Mouse (Mus musculus) midbrain, embryonic 10.5 days (tissue): ENCODE results near the gene Trak2. TPM values are rescaled to one million over a fixed set of nuclear protein-coding genes. Genes with fewer than 3 reads are reported as not detected.
"Not testable (repeated sequence)": the region's sequence is repeated elsewhere in the genome, so short reads cannot be mapped to it uniquely, and the experiment has no call there.

Experiments
- DNase-seq: peaks from one replicate; pipeline ENCODE4 v3.0.0-alpha.2; 2017; ENCODE audit warnings: low spot score
- H3K27ac ChIP-seq: fragments of 300-500 bp; sonication (generic); replicated peaks from 2 replicates; pipeline ENCODE4 v1.5.1; 2016; ENCODE audit warnings: mild to moderate bottlenecking
- H3K27me3 ChIP-seq: fragments of 300-500 bp; sonication (generic); 2 replicates; pipeline ENCODE4 v1.6.1; 2016; ENCODE audit warnings: low read depth, mild to moderate bottlenecking; ENCODE audit not compliant: poor library complexity, severe bottlenecking
- H3K36me3 ChIP-seq: fragments of 300-500 bp; sonication (generic); 2 replicates; pipeline ENCODE4 v1.6.1; 2016; ENCODE audit warnings: mild to moderate bottlenecking, moderate library complexity
- H3K4me1 ChIP-seq: fragments of 300-500 bp; sonication (generic); 2 replicates; pipeline ENCODE4 v1.6.1; 2016
- H3K4me3 ChIP-seq: fragments of 300-500 bp; sonication (generic); 2 replicates; pipeline ENCODE4 v1.5.1; 2016; ENCODE audit warnings: mild to moderate bottlenecking, moderate library complexity
- H3K9me3 ChIP-seq: fragments of 300-500 bp; sonication (generic); replicated peaks from 2 replicates; pipeline ENCODE4 v1.6.1; 2016; ENCODE audit warnings: mild to moderate bottlenecking
- WGBS: fragments of 180-500 bp; shearing (Covaris S2); methylation state at CpG from one replicate; pipeline ENCODE4 v1.1.7; 2016; 5-methylcytosine and 5-hydroxymethylcytosine counted together
- polyA plus RNA-seq: library from polyadenylated mRNA; unstranded; fragments of >200 nt; fragmentation: Nextera tagmentation; extraction: Ambion mirVana; gene quantifications from 2 replicates; pipeline ENCODE4 v1.2.1, GENCODE M21; 2016

Trak2 gene
- polyA plus RNA-seq, 1 experiment from 2014 or later = 8.9 TPM

DNA sequence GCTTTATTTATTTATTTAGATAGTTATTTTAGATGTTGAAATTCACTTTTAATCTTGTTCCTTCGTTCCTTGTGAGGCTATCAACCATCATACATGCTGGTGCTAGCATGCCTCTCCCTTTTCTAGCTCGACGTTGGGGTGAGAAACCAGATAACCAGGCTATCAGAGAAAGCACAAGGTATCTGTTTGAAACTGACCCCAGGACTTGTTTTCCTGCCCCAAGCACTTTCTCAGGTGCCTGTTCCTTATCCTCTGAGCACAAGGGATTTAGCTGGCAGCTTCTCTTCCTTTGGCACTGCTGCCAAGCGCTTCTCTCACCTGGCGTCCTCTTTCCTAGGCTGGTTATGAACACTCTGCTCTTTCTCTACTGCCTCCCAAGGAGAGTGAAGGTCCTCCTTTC, 10.8 kb downstream of the Trak2 start:
- WGBS = 86% methylated on average over 5 of the region's 5 CpGs
- H3K27ac ChIP-seq = no peak overlapping the region
- H3K4me3 ChIP-seq = no peak overlapping the region
- H3K36me3 ChIP-seq = no peaks in the 10 kb centered on the region
- DNase-seq = no peak
- no peaks in the 10 kb centered on the region for H3K27me3 ChIP-seq
- peaks cover 42% of the 10 kb centered on the region for H3K4me1 ChIP-seq
- H3K9me3 ChIP-seq = no peaks in the 10 kb centered on the region

DNA sequence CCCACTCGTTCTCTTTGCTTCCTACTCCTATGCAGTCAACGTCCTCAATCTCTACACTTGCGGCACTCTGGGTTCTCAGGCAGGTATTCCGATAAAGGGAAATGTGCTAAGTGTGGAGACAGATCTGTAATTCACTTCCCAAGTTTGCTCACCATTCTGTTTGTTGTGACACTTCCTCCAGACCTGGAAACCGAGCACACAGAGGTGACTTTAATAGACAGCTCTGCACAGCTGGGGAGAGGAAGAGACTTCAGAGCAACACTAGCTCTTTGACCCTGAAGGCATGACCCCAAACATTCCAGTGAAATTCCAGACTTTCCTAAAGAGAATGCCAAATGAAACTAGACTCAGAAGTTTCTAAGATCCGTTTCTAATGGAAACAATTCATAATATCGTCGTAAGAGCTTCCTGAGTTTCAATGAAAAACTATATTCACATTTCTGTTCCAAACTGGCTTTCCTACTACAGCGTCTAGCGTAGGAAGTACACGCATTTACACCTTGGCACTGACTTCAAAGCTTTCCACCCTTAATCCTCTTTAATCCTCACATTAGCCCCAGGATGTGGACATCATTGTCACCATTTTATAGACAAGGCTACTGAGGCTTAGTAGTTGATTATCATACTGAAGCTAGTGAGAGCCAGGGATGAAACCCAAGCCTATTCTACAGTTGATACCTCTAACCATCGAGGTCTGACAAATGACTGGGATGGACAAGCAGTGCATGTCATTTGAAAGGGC, 11.9 kb downstream of the Trak2 start:
- DNase-seq = no peak
- peaks cover 35% of the 10 kb centered on the region for H3K4me1 ChIP-seq
- WGBS = 57% methylated on average over 12 of the region's 12 CpGs

DNA sequence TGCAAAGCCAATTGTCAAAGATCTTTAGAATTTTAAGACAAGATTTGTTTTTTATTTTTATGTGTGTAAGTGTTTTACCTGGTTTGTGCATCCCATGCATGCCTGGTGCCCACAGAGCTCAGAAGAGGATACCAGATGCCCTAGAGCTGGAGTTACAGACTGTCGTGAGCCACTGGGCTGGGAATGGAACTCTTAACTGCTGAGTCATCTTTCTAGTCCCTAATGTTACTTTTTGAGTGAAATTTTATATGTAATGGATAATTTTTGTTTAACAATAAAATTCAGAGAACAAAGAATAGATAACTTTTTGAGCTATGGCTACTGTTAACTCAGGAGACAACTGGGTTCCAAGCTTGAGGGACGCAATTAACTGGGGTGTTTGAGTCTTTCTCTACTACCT, 13.5 kb downstream of the Trak2 start:
- Histone ChIP-seq H3K27ac (no peak overlapping the region), H3K36me3 (no peaks in the 10 kb centered on the region), H3K4me1 (peaks cover 35% of the 10 kb centered on the region), H3K4me3 (no peak overlapping the region), H3K9me3 (no peaks in the 10 kb centered on the region), H3K27me3 (no peaks in the 10 kb centered on the region)
- DNase-seq = no peak
- WGBS = 83% methylated on average over 2 of the region's 2 CpGs

More for the DNA sequence above, 11.9 kb downstream of the Trak2 start:
- Histone ChIP-seq H3K27ac (no peak overlapping the region), H3K4me3 (no peak overlapping the region), H3K27me3 (no peaks in the 10 kb centered on the region), H3K9me3 (no peaks in the 10 kb centered on the region), H3K36me3 (no peaks in the 10 kb centered on the region)

DNA sequence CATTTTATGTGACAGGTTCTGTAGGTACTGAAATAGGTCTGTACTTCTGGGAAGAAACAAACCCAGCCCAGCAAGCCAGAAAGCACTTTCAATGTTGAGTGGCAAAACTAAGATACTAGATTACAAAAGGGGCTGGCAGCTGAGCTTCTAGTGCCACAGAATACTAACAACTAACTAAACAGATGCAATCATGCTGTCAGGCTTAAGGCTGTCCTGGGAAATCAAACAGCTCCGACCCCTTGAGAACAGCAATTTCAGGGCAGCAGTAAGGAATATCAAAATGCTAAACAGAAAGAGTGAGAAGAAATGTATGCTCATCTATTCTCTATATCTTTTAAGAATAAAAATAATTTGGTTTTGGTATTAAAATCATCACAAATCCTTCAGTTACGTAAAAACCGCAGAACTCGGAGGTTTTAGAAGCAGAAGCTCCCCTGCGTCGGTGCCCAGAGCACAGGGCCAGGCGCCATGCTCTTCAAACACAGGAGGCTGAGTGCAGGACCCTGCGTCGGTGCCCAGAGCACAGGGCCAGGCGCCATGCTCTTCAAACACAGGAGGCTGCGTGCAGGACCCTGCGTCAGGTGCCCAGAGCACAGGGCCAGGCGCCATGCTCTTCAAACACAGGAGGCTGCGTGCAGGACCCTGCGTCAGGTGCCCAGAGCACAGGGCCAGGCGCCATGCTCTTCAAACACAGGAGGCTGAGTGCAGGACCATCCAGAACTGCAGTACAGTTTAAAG, 14.3 kb downstream of the Trak2 start:
- not testable (repeated sequence) for H3K27ac ChIP-seq, DNase-seq, H3K4me3 ChIP-seq, H3K36me3 ChIP-seq, H3K27me3 ChIP-seq, H3K9me3 ChIP-seq
- WGBS = 88% methylated on average over 16 of the region's 16 CpGs
- H3K4me1 ChIP-seq = peaks cover 35% of the 10 kb centered on the region

DNA sequence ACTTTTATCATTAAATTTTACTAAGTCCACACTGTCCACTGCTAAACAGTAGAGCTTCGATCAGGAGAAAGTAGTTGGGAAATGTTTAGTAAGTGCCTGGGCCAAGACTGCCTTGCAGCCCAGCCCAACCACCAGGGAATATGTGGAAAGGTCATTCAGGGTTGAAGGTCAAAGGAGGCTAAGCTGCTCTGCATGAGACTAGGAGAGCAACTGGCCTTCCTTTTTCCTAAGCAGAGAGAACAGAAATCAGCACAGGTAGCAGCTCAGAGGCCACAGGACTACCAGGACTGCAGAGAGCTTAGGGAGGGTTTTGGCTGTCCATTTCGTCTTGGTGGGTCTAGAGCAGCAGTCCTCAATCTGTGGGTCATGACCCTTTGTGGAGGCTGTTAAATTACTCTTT, 15.3 kb downstream of the Trak2 start:
- WGBS = 47% methylated on average over 2 of the region's 2 CpGs
- Histone ChIP-seq H3K27ac (no peak overlapping the region), H3K27me3 (no peaks in the 10 kb centered on the region), H3K4me1 (peaks cover 39% of the 10 kb centered on the region), H3K9me3 (no peaks in the 10 kb centered on the region), H3K4me3 (no peak overlapping the region), H3K36me3 (no peaks in the 10 kb centered on the region)
- no peak for DNase-seq

DNA sequence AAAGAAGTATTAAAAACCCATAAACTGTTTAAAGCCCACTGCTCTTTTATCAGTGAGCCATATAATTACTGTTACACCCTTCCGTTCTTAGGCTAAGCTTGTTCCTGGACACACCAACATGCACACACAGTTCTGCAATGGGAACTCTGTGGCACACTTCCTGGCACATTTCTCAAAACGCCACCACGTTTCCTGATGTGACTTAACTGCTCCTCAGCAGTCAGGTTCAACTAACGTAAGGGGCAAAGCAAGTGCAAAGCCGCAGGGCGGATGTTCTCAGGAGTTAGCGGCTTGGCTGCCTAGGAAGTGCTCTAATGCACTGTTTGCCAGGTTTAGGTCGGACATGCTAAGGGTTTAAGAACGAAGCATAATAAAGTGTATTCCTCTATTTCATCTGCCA, 17.0 kb downstream of the Trak2 start:
- peaks cover 39% of the 10 kb centered on the region for H3K4me1 ChIP-seq
- no peak overlapping the region for H3K27ac ChIP-seq
- no peak overlapping the region for H3K4me3 ChIP-seq
- no peaks in the 10 kb centered on the region for H3K36me3 ChIP-seq
- no peak for DNase-seq
- WGBS = 86% methylated on average over 9 of the region's 9 CpGs
- no peaks in the 10 kb centered on the region for H3K9me3 ChIP-seq
- H3K27me3 ChIP-seq = no peaks in the 10 kb centered on the region

DNA sequence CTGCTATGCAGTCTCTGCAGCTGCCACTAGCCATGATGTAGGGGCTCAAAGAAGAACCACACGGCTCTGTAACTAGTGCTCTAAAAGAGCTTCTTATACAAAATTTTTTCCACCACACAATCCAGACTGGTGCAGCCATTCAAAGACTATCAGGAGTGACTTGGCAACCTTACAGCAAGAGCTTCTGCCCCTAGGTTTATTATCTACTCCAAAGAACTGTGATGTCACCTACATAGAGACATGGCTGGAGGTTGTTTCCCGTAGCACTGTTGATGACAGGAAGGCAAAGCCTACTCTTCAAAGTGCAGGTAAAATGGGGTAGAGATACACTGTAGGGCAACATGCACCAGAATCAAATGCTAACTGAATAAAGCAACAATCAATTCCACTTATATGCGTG, 17.5 kb downstream of the Trak2 start:
- peaks cover 40% of the 10 kb centered on the region for H3K4me1 ChIP-seq
- 90% methylated on average over 3 of the region's 3 CpGs for WGBS

DNA sequence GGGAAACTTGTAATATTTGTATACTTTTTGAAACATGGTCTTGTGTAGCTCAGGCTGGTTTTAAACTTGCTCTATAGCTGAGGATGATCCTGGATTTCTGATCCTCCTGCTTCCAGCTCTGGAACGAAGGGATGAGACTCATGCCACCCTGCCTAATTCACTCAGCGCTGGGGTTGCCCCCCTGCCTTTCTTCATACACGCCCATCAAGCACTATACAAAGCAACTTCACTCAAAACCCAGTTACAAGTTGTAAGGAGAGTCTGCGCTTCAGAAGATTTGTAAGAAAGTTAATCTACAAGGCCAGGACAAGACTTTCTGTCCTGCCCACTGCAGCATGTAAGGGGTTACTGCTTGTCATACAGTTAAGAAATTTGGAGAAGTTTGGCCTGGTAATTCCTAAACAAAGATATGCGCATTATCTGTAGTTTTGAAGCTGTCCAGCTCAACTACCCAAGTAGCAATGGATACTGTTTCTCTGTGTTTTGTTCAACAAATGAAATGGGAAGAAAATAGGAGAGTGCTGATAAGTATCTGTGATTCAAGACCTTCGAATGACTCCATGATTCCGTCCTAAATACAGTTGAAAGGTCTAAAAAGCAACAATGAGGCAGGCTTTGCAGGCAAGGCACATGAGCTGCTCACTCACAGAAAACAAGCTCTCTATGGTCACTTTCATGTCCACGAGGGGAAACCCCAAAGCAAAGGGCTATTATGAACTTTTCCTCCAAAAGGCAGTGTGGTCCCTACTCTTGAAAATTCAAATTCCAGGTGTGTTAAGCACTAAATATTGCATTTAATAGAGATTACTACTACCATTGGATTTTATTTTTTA, 18.4 kb downstream of the Trak2 start:
- 83% methylated on average over 8 of the region's 8 CpGs for WGBS
- Histone ChIP-seq H3K27ac (no peak overlapping the region), H3K36me3 (no peaks in the 10 kb centered on the region), H3K4me3 (no peak overlapping the region), H3K4me1 (peaks cover 41% of the 10 kb centered on the region), H3K27me3 (no peaks in the 10 kb centered on the region), H3K9me3 (no peaks in the 10 kb centered on the region)
- DNase-seq = no peak

More for the DNA sequence above, 17.5 kb downstream of the Trak2 start:
- no peak overlapping the region for H3K4me3 ChIP-seq
- H3K27me3 ChIP-seq = no peaks in the 10 kb centered on the region
- no peaks in the 10 kb centered on the region for H3K9me3 ChIP-seq
- no peak for DNase-seq
- no peaks in the 10 kb centered on the region for H3K36me3 ChIP-seq
- H3K27ac ChIP-seq = no peak overlapping the region

DNA sequence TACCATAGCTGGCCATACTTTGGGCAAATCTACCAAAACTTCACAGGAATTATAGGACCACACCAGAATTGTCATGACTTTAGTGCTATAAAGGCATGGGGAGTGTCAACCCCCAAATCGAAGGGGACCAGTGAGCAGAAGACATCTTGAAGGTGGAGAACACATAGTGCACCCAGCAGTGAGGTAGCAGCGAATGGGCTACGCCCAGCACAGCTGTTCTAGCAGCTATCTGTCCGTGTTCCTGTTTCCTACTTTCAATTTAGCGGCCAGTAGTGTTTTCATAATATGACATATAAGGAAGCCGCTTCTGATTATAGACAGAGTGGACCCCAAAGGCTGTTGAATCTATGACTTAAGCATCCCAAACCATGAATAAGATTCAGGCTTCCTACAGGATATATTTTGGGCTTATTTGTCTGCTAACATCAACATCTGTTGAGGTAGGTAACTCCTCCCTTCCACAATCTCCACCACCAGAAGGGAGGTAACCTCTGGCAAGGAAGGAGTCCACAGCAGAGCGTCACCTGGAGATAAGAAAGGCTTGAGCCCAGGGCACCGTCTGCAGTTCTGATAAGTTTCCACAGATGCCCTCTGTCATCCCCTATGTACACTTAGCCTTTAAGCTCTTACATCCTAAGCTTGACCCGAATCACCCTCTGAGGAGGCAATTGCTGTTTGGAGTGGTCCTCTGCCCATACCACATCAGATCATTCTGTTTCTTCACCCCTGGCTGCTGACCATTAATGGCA, 19.4 kb downstream of the Trak2 start:
- Histone ChIP-seq H3K9me3 (no peaks in the 10 kb centered on the region), H3K36me3 (no peaks in the 10 kb centered on the region), H3K27me3 (no peaks in the 10 kb centered on the region), H3K4me1 (peaks cover 38% of the 10 kb centered on the region), H3K27ac (no peak overlapping the region; the same call in 1 of the 2 replicates), H3K4me3 (no peak overlapping the region)
- no peak for DNase-seq
- 88% methylated on average over 9 of the region's 9 CpGs for WGBS

DNA sequence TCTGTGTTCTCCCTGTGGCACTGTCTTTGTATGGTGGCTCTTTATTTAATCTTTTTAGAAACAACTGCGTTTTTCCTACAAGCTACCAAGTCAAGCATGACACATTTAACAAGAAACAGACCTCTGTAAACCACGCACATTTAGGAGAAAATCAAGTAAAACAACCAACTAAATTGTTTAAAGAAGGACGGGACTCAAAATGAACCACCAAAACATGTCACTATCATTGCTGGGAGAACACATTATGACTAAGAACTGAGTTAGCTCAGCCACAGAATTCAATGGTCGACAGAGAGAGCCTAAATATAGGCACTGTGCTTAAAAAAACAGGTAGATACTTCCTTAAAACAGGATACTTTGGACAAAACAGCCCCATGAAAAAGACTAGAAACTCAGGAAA, 20.2 kb downstream of the Trak2 start:
- Histone ChIP-seq H3K27me3 (no peaks in the 10 kb centered on the region), H3K4me1 (peaks cover 31% of the 10 kb centered on the region), H3K36me3 (no peaks in the 10 kb centered on the region), H3K4me3 (no peak overlapping the region), H3K9me3 (no peaks in the 10 kb centered on the region), H3K27ac (no peak overlapping the region)
- 67% methylated on average over 4 of the region's 4 CpGs for WGBS
- DNase-seq = no peak

DNA sequence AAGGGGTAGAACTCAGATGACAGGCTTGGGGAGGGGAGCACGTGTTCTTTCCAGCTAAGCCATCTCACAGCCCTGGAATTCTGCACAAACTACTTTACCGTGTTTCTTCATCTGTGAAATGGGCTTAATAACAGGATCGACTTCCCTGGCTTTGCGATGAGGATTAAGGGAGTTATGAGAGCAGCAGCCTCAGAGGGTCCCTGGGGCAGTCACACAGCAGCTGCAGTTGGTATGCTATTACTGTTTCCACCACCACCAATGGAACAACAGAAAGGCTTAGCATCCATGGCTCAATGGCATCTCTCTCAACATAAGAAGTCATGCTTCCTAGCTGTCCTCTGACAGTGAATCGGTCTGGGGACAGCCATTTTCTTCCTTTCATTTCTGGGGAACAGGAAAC, 20.7 kb downstream of the Trak2 start:
- DNase-seq = no peak
- Histone ChIP-seq H3K27me3 (no peaks in the 10 kb centered on the region), H3K27ac (no peak overlapping the region), H3K4me1 (peaks cover 28% of the 10 kb centered on the region), H3K9me3 (no peaks in the 10 kb centered on the region), H3K36me3 (no peaks in the 10 kb centered on the region), H3K4me3 (no peak overlapping the region)
- 71% methylated on average over 5 of the region's 5 CpGs for WGBS

DNA sequence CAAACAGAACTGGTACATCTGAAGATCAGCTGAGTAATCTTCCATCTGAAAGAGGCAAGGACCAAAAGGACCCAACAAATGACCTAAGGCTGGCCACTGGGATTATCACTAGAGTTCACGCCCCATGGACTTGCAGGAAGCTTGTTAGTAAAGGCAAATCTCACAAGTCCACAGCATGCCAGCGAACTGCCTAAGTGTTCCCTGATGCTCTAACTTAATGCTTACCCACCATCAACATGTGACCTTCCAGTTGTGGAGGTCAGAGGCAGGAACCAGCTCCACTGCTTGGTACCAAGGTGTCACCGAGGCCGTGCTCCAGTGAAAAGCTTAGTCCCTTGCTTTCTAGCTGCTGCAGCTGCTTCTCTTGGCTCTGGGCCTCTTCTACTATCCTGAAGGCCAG, 21.4 kb downstream of the Trak2 start:
- 74% methylated on average over 4 of the region's 4 CpGs for WGBS
- Histone ChIP-seq H3K27ac (0 out of 2 replicates have a peak overlapping the region, but pooled peaks have one; percentile 13), H3K9me3 (no peaks in the 10 kb centered on the region)

More for the DNA sequence above, 21.4 kb downstream of the Trak2 start:
- no peak for DNase-seq
- peaks cover 28% of the 10 kb centered on the region for H3K4me1 ChIP-seq
- no peaks in the 10 kb centered on the region for H3K27me3 ChIP-seq
- H3K36me3 ChIP-seq = no peaks in the 10 kb centered on the region
- no peak overlapping the region for H3K4me3 ChIP-seq
